Mouse (Mus musculus) stomach, embryonic 14.5 days (tissue): ENCODE measurements around the gene Tmc3. TPM values are rescaled to one million over a fixed set of nuclear protein-coding genes. Genes with fewer than 3 reads are reported as not detected.

Experiments
- ATAC-seq: fragments of 200-750 bp; cut with Nextera tagmentation; 2 replicates; pipeline ENCODE4 v1.8.0; 2017; ENCODE audit warnings: low read depth, moderate TSS enrichment; ENCODE audit not compliant: insufficient number of reproducible peaks, insufficient read depth, low FRiP score
- H3K27ac ChIP-seq: fragments of 300-500 bp; sonication (generic); 2 replicates; pipeline ENCODE4 v1.5.1; 2014; ENCODE audit warnings: mild to moderate bottlenecking, low read length, moderate library complexity, mixed read lengths
- H3K27me3 ChIP-seq: fragments of 300-500 bp; sonication (generic); 2 replicates; pipeline ENCODE4 v1.6.1; 2014; ENCODE audit warnings: low read length, control low read depth, mixed read lengths; ENCODE audit not compliant: control insufficient read depth, insufficient read depth
- H3K36me3 ChIP-seq: fragments of 300-500 bp; sonication (generic); 2 replicates; pipeline ENCODE4 v1.6.1; 2014; ENCODE audit warnings: mild to moderate bottlenecking, control low read depth, low read length, moderate library complexity, mixed read lengths; ENCODE audit not compliant: control insufficient read depth, insufficient read depth
- H3K4me1 ChIP-seq: fragments of 300-500 bp; sonication (generic); 2 replicates; pipeline ENCODE4 v1.6.1; 2014; ENCODE audit warnings: low read length, control low read depth, mixed read lengths; ENCODE audit not compliant: control insufficient read depth, insufficient read depth
- H3K4me2 ChIP-seq: fragments of 300-500 bp; sonication (generic); replicated peaks from 2 replicates; pipeline ENCODE4 v1.6.1; 2014; ENCODE audit warnings: low read depth, low read length, control low read depth
- H3K4me3 ChIP-seq: fragments of 300-500 bp; sonication (generic); 2 replicates; pipeline ENCODE4 v1.5.1; 2014; ENCODE audit warnings: low read depth, low read length, control low read depth
- H3K9ac ChIP-seq: fragments of 300-500 bp; sonication (generic); replicated peaks from 2 replicates; pipeline ENCODE4 v1.6.1; 2014; ENCODE audit warnings: low read depth, mild to moderate bottlenecking, control low read depth, low read length, moderate library complexity, mixed read lengths
- H3K9me3 ChIP-seq: fragments of 300-500 bp; sonication (generic); 2 replicates; pipeline ENCODE4 v1.6.1; 2016; ENCODE audit warnings: low read depth, low read length, control low read depth; ENCODE audit not compliant: control insufficient read depth
- WGBS: fragments of 180-500 bp; shearing (Covaris S2); extraction: QIAGEN DNeasy Blood & Tissue Kit; methylation state at CpG from one replicate; pipeline ENCODE4 v1.1.7; 2014; 5-methylcytosine and 5-hydroxymethylcytosine counted together
- polyA plus RNA-seq: library from polyadenylated mRNA; unstranded; fragments of >200 nt; fragmentation: Nextera tagmentation; extraction: Ambion mirVana; gene quantifications from 2 replicates; pipeline ENCODE4 v1.2.1, GENCODE M21; 2014

The Tmc3 gene
- polyA plus RNA-seq, 1 experiment from 2014 or later, result 0.56 TPM

DNA sequence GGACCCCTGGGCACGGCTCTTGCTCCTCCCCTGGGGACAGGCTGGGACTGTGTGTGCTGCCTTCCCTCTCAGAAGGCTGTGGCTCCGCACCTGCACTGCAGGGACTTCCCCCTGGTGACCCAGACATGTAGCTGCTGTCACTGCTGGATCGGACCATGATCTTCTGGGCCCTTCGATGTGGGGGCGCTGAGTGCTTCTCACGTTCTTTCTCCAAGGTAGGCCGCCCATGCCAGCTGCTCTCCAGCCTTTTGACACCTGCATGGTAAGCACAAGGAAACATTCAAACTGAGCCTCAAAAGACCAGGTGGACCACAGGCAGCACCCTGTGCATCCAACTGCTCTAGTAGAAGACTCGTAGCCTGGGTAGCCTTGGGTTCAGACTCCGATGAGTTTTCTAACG lies 76.3 kb downstream of the Tmc3 start:
- no peaks in the 10 kb centered on the region for H3K36me3 ChIP-seq
- no peak for ATAC-seq
- no peaks in the 10 kb centered on the region for H3K27me3 ChIP-seq
- no peaks in the 10 kb centered on the region for H3K4me1 ChIP-seq
- H3K9ac ChIP-seq, result no peak overlapping the region
- H3K27ac ChIP-seq, result no peak overlapping the region
- 90% methylated on average over 10 of the region's 10 CpGs for whole genome bisulfite sequencing
- H3K4me3 ChIP-seq, result no peak overlapping the region
- H3K4me2 ChIP-seq, result no peak overlapping the region
- no peaks in the 10 kb centered on the region for H3K9me3 ChIP-seq

DNA sequence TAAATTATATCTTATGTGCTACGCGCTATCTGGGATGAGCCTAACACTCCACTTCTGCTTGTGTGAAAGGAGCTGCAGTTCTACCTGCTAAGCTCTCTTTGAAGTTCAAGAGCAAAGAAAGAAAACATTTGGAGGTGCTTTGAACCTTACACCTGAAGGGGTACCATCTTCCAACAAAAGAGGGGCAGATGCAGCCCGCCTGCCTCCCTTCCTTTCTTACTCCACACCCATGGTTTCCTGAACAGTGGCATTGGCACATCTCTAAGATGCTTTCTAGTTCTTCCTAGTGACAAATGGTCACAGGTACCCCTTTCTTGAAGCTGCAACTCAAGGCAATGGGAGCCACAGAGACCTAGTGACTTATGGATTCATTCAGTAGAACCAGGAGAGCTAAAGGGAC lies 77.0 kb downstream of the Tmc3 start:
- Histone ChIP-seq H3K9me3 (no peaks in the 10 kb centered on the region), H3K9ac (no peak overlapping the region), H3K27ac (no peak overlapping the region), H3K4me3 (no peak overlapping the region), H3K36me3 (no peaks in the 10 kb centered on the region), H3K4me1 (no peaks in the 10 kb centered on the region), H3K4me2 (no peak overlapping the region), H3K27me3 (no peaks in the 10 kb centered on the region)
- no peak for ATAC-seq
- WGBS, result 95% methylated on average over 3 of the region's 3 CpGs

DNA sequence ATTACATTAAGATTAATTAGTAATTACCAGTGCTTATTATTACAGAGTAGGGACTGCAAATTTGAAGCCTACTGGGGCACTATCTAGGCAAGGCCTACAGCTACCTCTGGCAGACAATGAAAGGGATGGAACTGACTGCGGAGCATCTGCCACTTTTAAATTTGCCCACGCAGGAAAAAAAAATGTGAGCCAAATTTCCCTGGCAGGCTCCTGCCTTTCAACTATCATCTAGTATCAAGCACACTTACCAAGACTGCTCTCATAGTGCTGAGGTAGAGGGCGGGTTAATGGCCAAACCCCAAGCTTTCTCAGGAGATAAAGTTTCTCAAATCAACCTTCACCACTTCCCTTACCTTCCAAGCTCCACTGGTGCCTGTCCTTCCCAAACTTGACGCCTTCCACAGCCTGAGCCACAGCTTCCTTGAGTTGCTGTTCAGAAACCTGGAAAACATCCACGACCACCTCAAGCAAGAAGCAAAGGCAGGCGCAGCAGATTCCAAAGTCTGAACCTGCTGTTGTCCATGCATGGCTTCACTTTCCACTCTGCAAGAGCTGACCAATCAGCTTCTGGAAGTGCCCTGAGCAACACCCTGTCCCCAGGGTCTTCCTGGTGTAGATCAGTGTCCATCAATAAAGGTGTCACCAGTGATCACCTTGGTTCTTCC lies 78.1 kb downstream of the Tmc3 start:
- no peaks in the 10 kb centered on the region for H3K4me1 ChIP-seq
- H3K9ac ChIP-seq, result no peak overlapping the region
- no peak overlapping the region for H3K27ac ChIP-seq
- no peaks in the 10 kb centered on the region for H3K36me3 ChIP-seq
- H3K4me2 ChIP-seq, result no peak overlapping the region
- 86% methylated on average over 6 of the region's 6 CpGs for WGBS
- no peak for ATAC-seq
- H3K27me3 ChIP-seq, result no peaks in the 10 kb centered on the region
- no peaks in the 10 kb centered on the region for H3K9me3 ChIP-seq
- H3K4me3 ChIP-seq, result no peak overlapping the region

DNA sequence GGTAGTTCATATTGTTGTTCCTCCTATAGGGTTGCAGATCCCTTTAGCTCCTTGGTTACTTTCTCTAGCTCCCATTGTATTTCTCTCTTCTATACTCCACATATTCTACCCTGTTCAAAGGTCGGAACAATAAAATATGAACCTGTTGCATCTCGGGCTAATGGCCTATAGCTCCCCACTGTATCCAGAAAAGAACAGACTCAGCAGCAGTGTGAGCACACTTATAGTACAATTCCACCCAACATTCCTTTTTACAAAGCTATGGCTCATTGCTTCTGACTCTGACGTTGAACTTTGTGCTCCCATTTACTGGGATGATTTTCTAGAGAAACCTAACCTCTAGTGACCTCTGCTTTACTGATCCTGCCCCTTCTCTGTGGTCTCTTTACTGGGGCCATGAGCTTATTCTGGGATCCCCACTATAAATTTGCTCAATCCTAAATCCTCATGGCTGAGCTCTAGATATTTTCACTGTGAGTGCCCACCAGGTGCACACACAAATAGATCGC lies 81.4 kb downstream of the Tmc3 start:
- WGBS, result 89% methylated on average over 4 of the region's 4 CpGs
- H3K4me1 ChIP-seq, result no peaks in the 10 kb centered on the region
- ATAC-seq, result no peak

DNA sequence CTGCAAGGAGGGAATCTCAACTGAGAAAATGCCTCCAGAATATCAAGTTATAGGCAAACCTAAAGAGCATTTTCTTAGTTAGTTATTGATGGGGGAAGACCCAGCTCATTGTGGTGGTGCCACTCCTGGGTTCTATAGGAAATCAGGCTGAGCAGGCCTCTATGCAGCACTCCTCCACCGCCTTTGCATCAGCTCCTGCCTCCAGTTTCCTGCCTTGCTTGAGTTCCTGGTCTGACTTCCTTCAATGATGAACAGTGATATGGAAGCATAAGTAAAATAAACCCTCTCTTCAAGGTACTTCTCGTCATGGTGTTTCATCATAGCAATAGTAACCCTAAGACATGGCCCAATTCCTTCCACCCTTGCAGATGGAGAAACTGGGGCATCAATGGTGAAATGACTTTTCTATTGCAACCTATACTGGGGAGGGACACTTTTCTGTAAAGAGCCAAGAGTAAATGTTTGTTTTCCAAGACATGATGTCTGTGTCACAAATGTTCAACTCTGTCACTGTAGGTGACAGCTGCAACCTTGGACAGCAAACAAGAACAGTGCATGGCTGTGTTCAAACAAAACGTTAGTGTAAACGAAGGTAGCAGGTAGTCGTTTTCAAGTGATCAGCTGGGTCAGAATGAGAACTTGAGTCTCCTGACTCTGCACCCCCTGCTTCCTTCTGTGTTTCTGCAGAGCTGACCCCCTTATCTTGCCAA lies 83.4 kb downstream of the Tmc3 start:
- no peak overlapping the region for H3K4me2 ChIP-seq
- no peak overlapping the region for H3K9ac ChIP-seq
- no peaks in the 10 kb centered on the region for H3K27me3 ChIP-seq
- H3K4me3 ChIP-seq, result no peak overlapping the region
- H3K27ac ChIP-seq, result no peak overlapping the region
- H3K4me1 ChIP-seq, result no peaks in the 10 kb centered on the region
- WGBS, result 73% methylated on average over 5 of the region's 5 CpGs
- H3K36me3 ChIP-seq, result no peaks in the 10 kb centered on the region
- ATAC-seq, result no peak
- no peaks in the 10 kb centered on the region for H3K9me3 ChIP-seq

More for the DNA sequence above, 81.4 kb downstream of the Tmc3 start:
- no peaks in the 10 kb centered on the region for H3K27me3 ChIP-seq
- no peak overlapping the region for H3K9ac ChIP-seq
- no peaks in the 10 kb centered on the region for H3K36me3 ChIP-seq
- H3K4me2 ChIP-seq, result no peak overlapping the region
- H3K4me3 ChIP-seq, result no peak overlapping the region
- no peaks in the 10 kb centered on the region for H3K9me3 ChIP-seq
- no peak overlapping the region for H3K27ac ChIP-seq

DNA sequence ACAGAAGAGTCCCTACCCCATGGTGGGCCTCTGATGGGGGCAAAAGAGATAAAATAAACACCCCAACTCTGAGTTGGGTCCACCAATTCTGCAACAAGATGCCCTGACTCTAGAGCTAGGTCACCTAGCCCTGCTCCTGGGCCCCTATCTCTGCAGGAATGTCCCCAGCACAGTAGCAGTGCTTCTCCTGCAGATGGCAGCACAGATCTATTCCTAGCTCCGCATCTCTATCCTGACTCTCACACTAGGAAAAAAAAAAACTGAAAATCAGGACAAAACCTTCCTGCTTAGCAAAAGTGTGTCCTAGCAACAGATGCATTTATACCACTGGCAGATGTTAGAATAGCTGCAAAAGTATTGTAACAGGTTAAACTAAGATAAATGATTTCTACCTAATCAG lies 84.0 kb downstream of the Tmc3 start:
- ATAC-seq, result no peak
- Histone ChIP-seq H3K4me1 (no peaks in the 10 kb centered on the region), H3K27me3 (no peaks in the 10 kb centered on the region), H3K9ac (no peak overlapping the region), H3K9me3 (no peaks in the 10 kb centered on the region), H3K4me2 (no peak overlapping the region), H3K36me3 (no peaks in the 10 kb centered on the region), H3K4me3 (no peak overlapping the region), H3K27ac (no peak overlapping the region)
- WGBS, result 14% methylated on average over 1 of the region's 1 CpGs

DNA sequence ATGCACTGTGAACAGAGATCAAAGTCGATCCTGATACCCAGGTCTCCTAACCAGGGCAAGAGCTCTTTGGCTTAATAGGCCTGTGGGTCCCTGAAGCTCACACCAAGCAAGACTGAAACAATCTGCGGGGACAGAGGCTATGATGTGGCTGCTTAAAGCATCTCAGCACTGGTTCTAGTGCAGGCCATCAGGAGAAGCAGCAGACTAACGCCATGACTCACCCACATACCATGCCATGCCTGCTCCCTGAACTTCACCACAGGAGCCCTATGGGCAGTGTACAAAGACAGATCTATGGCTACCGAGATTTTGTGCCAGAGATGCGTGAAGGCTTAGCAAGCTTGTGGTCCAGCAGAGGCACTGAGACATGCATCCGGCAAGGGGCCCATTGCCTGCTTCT lies 86.8 kb downstream of the Tmc3 start:
- no peaks in the 10 kb centered on the region for H3K4me1 ChIP-seq
- H3K9me3 ChIP-seq, result no peaks in the 10 kb centered on the region
- ATAC-seq, result no peak
- no peak overlapping the region for H3K4me3 ChIP-seq
- no peak overlapping the region for H3K27ac ChIP-seq
- H3K27me3 ChIP-seq, result no peaks in the 10 kb centered on the region
- H3K4me2 ChIP-seq, result no peak overlapping the region
- 84% methylated on average over 6 of the region's 6 CpGs for WGBS
- no peak overlapping the region for H3K9ac ChIP-seq
- no peaks in the 10 kb centered on the region for H3K36me3 ChIP-seq
